51 mouse cellular contexts compared by ENCODE assay signal in genomic region chr17:8611916-8612315, GRCm38 (mm10). TPM values are rescaled to one million over a fixed set of nuclear protein-coding genes. Genes with fewer than 3 reads are reported as not detected.
"Had no signal": no experiment of that assay in that cellular context is flagged by ENCODE, and none has a peak within 500 bp of the region (broad histone marks: within the 10 kb centered on the region; RNA-seq: fewer than 3 reads in every experiment).

No protein-coding gene starts in this region.

- H3K9ac ChIP-seq: heart, embryonic 12.5 days; heart, embryonic 13.5 days; heart, embryonic 15.5 days; hindbrain, embryonic 12.5 days; hindbrain, embryonic 13.5 days; hindbrain, embryonic 14.5 days; hindbrain, embryonic 15.5 days; intestine, embryonic 15.5 days; kidney, embryonic 15.5 days had no signal

- DNase-seq: heart, postnatal 10 days; heart, postnatal 14 days; heart, postnatal 36 days; kidney, adult 11 months; kidney, adult 18-20 months; kidney, adult 2 months; kidney, adult 8-10 months; kidney, adult 9 months; kidney, postnatal 10 days; kidney, postnatal 14 days; kidney, postnatal 25 days; kidney, postnatal 36 days; kidney, postnatal 4 days; layer of hippocampus, adult 9-11 months; layer of hippocampus, postnatal 36 days had no signal

- H3K9me3 ChIP-seq: heart, embryonic 12.5 days; heart, embryonic 13.5 days; heart, embryonic 15.5 days; hindbrain, embryonic 10.5 days; hindbrain, embryonic 12.5 days; hindbrain, embryonic 13.5 days; hindbrain, embryonic 15.5 days; intestine, embryonic 15.5 days; kidney, embryonic 15.5 days had no signal

- H3K4me1 ChIP-seq: heart, embryonic 12.5 days; heart, embryonic 13.5 days; heart, embryonic 15.5 days; hindbrain, embryonic 10.5 days; hindbrain, embryonic 12.5 days; hindbrain, embryonic 13.5 days; hindbrain, embryonic 15.5 days; intestine, embryonic 15.5 days; kidney, embryonic 15.5 days had no signal

- H3K27ac ChIP-seq: heart, embryonic 13.5 days; heart, embryonic 15.5 days; hindbrain, embryonic 10.5 days; hindbrain, embryonic 12.5 days; hindbrain, embryonic 13.5 days; hindbrain, embryonic 14.5 days; hindbrain, embryonic 15.5 days; hindbrain, postnatal 0 days; intestine, embryonic 15.5 days; kidney, embryonic 15.5 days; kidney, postnatal 0 days; layer of hippocampus, adult 2 months; left cerebral cortex, adult 2 months had no signal

- H3K27me3 ChIP-seq: hindbrain, embryonic 12.5 days; hindbrain, embryonic 15.5 days; intestine, embryonic 15.5 days had no signal

- H3K4me3 ChIP-seq: heart, embryonic 12.5 days; heart, embryonic 13.5 days; heart, embryonic 15.5 days; hindbrain, embryonic 10.5 days; hindbrain, embryonic 12.5 days; hindbrain, embryonic 13.5 days; hindbrain, embryonic 15.5 days; intestine, embryonic 15.5 days; kidney, embryonic 15.5 days; layer of hippocampus, adult 2 months; left cerebral cortex, adult 2 months had no signal

- H3K36me3 ChIP-seq: heart, embryonic 12.5 days; heart, embryonic 13.5 days; heart, embryonic 15.5 days; hindbrain, embryonic 10.5 days; hindbrain, embryonic 12.5 days; hindbrain, embryonic 13.5 days; hindbrain, embryonic 15.5 days; intestine, embryonic 15.5 days; kidney, embryonic 15.5 days had no signal

- ATAC-seq: hindbrain, embryonic 16.5 days; hindbrain, postnatal 0 days; inflammation-experienced regulatory T-cells, adult 6 months; intestine, embryonic 15.5 days; intestine, embryonic 16.5 days; intestine, postnatal 0 days had no signal

- H3K4me2 ChIP-seq: heart, embryonic 11.5 days; heart, embryonic 12.5 days; heart, embryonic 13.5 days; heart, embryonic 15.5 days; hindbrain, embryonic 12.5 days; hindbrain, embryonic 13.5 days; hindbrain, embryonic 14.5 days; hindbrain, embryonic 15.5 days; intestine, embryonic 15.5 days; kidney, embryonic 15.5 days had no signal

RNA-seq across cellular contexts. Expression of gene Gm17087, which starts 45.2 kb away (rescaled TPM):
- total RNA-seq: heart, postnatal 10 days; heart, postnatal 14 days; heart, postnatal 25 days; heart, postnatal 36 days; hematopoietic stem cell, adult 5-6 weeks; hindbrain, postnatal 0 days; layer of hippocampus, adult 18-20 months; layer of hippocampus, adult 2 months; layer of hippocampus, adult 8-10 months; layer of hippocampus, postnatal 10 days; layer of hippocampus, postnatal 14 days; layer of hippocampus, postnatal 25 days; layer of hippocampus, postnatal 36 days; left cerebral cortex, adult 18-20 months; left cerebral cortex, adult 2 months; left cerebral cortex, adult 8-10 months had no signal
- polyA plus RNA-seq: heart, embryonic 11.5 days; heart, embryonic 12.5 days; heart, embryonic 13.5 days; heart, embryonic 14.5 days; heart, embryonic 15.5 days; heart, embryonic 16.5 days; heart, postnatal 0 days; hindbrain, embryonic 10.5 days; hindbrain, embryonic 11.5 days; hindbrain, embryonic 12.5 days; hindbrain, embryonic 13.5 days; hindbrain, embryonic 14.5 days; hindbrain, embryonic 15.5 days; hindbrain, embryonic 16.5 days; hindbrain, postnatal 0 days; intestine, embryonic 14.5 days; intestine, embryonic 15.5 days; intestine, embryonic 16.5 days; intestine, postnatal 0 days; kidney, adult 2 months; kidney, embryonic 14.5 days; kidney, embryonic 15.5 days; kidney, embryonic 16.5 days; kidney, postnatal 0 days; large intestine, adult 2 months had no signal
